Mouse (Mus musculus) mesoderm, embryonic 11.5 days (tissue): ENCODE measurements around the gene Ssh2.

Experiments used
- DNase-seq: peaks from one replicate; pipeline ENCODE4 v3.0.0-alpha.2; 2012; ENCODE audit warnings: low read depth, low spot score

Ssh2 gene

DNA sequence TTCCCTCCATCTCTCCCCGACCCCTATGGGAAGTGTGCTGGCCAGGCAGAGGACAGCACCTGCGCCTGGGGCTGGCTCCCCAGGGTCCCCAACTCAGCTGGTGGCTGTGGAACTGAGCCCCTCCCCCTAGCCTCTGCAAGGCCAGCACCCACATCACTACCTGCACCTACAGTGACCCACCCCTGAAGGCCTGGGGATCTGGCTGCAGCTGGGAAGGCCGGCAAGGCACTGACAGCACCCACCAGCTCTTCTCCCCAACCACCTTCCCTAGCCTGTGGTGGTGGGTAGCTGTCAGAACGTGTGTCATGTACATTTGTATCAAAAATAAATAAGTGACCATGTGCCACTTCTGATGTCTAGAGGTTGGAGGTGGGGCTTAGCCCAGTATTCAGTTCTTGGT lies 291.3 kb downstream of the Ssh2 start:
- no peak for DNase-seq

DNA sequence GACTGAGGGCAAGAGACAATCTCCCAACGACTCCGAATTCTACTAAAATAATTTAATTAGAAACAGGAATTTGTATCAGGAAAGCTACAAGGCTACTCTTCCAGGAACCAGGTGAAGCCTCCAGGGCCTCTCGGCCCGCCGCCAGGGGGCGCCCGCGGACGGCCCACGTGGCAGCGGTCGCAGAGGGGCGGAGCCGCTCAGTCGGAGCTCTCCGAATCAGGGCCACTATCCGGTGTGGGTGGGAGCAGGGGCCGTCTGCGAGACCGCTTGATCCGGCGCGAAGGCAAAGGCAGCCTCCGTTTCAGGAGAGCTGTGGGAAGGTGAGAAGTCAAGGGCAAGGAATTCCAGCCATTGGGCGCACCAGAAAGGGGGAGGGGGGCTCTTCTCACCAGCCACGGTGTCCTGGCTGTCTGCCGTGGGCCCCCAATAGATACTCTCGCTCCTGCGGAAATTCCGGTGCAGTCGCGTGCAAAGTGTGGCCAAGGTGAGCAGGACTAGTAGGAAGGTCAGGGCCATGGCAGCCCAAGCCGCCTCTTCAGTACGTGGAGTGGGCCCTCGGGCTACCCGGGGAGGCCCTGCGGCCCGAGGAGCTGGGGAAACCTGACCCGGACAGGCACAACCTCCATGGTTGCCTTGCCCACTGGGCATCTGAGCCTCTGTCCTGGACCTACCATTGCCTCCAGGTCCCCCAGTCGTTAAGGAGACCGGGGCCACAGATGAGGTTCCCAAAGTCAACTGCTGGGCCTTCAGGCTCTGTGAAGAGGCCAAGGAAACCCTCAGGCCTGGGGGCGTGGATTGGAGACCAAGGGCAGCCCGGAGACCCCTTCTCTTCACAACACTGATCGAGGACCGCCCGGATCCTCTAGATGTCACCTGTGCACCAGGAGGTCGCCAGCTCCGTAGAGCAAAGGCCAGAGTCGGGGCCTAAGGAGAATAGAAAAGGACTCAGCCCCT lies 292.3 kb downstream of the Ssh2 start:
- peak; percentile 85 for DNase-seq
